ENCODE assay signal across 8 mouse cellular contexts in genomic region chr4:139597286-139598284, GRCm38 (mm10). TPM values are rescaled to one million over a fixed set of nuclear protein-coding genes. Genes with fewer than 3 reads are reported as not detected.
A peak's percentile ranks its signal among the peaks of the same experiment; 100 is the strongest.
DNase-seq lines count a peak whose midpoint lies in the region; ATAC-seq lines count a peak whose summit lies in the region.

No protein-coding gene starts in this region.

- ATAC-seq in heart, embryonic 12.5 days (ENCODE audit: insufficient number of reproducible peaks, low FRiP score) = no peak
- peak; percentile 24 for ATAC-seq in CD4-positive, CD25-positive, alpha-beta regulatory T cell, adult 4 months
- no peak for ATAC-seq in midbrain, embryonic 12.5 days (ENCODE audit: low FRiP score, low read depth)
- no peak for ATAC-seq in frontal cortex, adult (ENCODE audit: low TSS enrichment)

- H3K9me3 ChIP-seq in heart, embryonic 12.5 days (replicated peaks) = no peaks in the 10 kb centered on the region
- H3K9me3 ChIP-seq in hindbrain, embryonic 10.5 days = no peaks in the 10 kb centered on the region
- H3K9me3 ChIP-seq in midbrain, embryonic 12.5 days = no peaks in the 10 kb centered on the region

- peak overlapping the region; percentile 30; the same call in 1 of the 2 replicates for H3K4me3 ChIP-seq in heart, embryonic 12.5 days
- 0 out of 2 replicates have a peak overlapping the region, but pooled peaks have one; percentile 11 for H3K4me3 ChIP-seq in hindbrain, embryonic 10.5 days
- no peak overlapping the region for H3K4me3 ChIP-seq in midbrain, embryonic 12.5 days

- peak overlapping the region; percentile 67 for H3K9ac ChIP-seq in heart, embryonic 12.5 days
- 0 out of 2 replicates have a peak overlapping the region, but pooled peaks have one; percentile 20 for H3K9ac ChIP-seq in midbrain, embryonic 12.5 days (replicated peaks)

- peak overlapping the region; percentile 96 for H3K27ac ChIP-seq in heart, embryonic 12.5 days (ENCODE audit: poor library complexity, severe bottlenecking)
- peak overlapping the region; percentile 86 for H3K27ac ChIP-seq in hindbrain, embryonic 10.5 days
- peak overlapping the region; percentile 76 for H3K27ac ChIP-seq in midbrain, embryonic 12.5 days (replicated peaks)

- H3K36me3 ChIP-seq in heart, embryonic 12.5 days = no peaks in the 10 kb centered on the region
- no peaks in the 10 kb centered on the region for H3K36me3 ChIP-seq in hindbrain, embryonic 10.5 days
- H3K36me3 ChIP-seq in midbrain, embryonic 12.5 days = no peaks in the 10 kb centered on the region

- DNase-seq in heart, adult 8-10 months (ENCODE audit: low spot score) = no peak
- DNase-seq in hindbrain, embryonic 10.5 days (ENCODE audit: low spot score) = no peak
- no peak for DNase-seq in adrenal gland, adult 18-20 months (ENCODE audit: low spot score in 2 of 2)
- no peak for DNase-seq in adipocyte (ENCODE audit: low spot score)

- WGBS in heart, embryonic 12.5 days = 38% methylated on average over 20 of the region's 20 CpGs
- 66% methylated on average over 20 of the region's 20 CpGs for WGBS in hindbrain, embryonic 10.5 days
- WGBS in midbrain, embryonic 12.5 days = 64% methylated on average over 20 of the region's 20 CpGs

- H3K27me3 ChIP-seq in heart, embryonic 12.5 days (replicated peaks) = no peaks in the 10 kb centered on the region
- H3K27me3 ChIP-seq in hindbrain, embryonic 10.5 days (ENCODE audit: insufficient read depth, poor library complexity, severe bottlenecking) = no peaks in the 10 kb centered on the region; the same call in 1 of the 2 replicates
- peaks cover 8% of the 10 kb centered on the region; the same call in 1 of the 2 replicates for H3K27me3 ChIP-seq in midbrain, embryonic 12.5 days

- peak overlapping the region; percentile 67 for H3K4me2 ChIP-seq in heart, embryonic 12.5 days
- no peak overlapping the region for H3K4me2 ChIP-seq in midbrain, embryonic 12.5 days (replicated peaks)

- H3K4me1 ChIP-seq in heart, embryonic 12.5 days (replicated peaks) = peaks cover 89% of the 10 kb centered on the region
- H3K4me1 ChIP-seq in hindbrain, embryonic 10.5 days (replicated peaks) = peaks cover 96% of the 10 kb centered on the region
- H3K4me1 ChIP-seq in midbrain, embryonic 12.5 days = peaks cover 51% of the 10 kb centered on the region

RNA-seq across cellular contexts. Expression of gene Gm21969, which starts 5.4 kb away (rescaled TPM):
- polyA plus RNA-seq in heart, embryonic 12.5 days (2016; fragmentation: Nextera tagmentation; extraction: Ambion mirVana) = not detected in 2 replicates
- total RNA-seq in heart, adult 8-10 months (2022) = not detected
- polyA plus RNA-seq in CD4-positive, CD25-positive, alpha-beta regulatory T cell, adult 4 months (2017; shearing (Covaris generic)) = not detected
- polyA plus RNA-seq in hindbrain, embryonic 10.5 days (2016; fragmentation: Nextera tagmentation; extraction: Ambion mirVana) = not detected in 2 replicates
- polyA plus RNA-seq in midbrain, embryonic 12.5 days (2016; fragmentation: Nextera tagmentation; extraction: Ambion mirVana) = not detected in 2 replicates
- not detected for total RNA-seq in adrenal gland, adult 18-20 months (2021)

RNA-seq across cellular contexts. Expression of gene Aldh4a1, which starts 25.1 kb away (rescaled TPM):
- 22.7 and 23.2 TPM in 2 replicates for polyA plus RNA-seq in heart, embryonic 12.5 days (2016; fragmentation: Nextera tagmentation; extraction: Ambion mirVana)
- total RNA-seq in heart, adult 8-10 months (2022) = 100 to 1,000 TPM in 2 of 4 experiments, 10 to 100 TPM in 2; 96.8 to 104 (median 101) TPM
- 10 to 100 TPM; 11.0 to 22.4 TPM for polyA plus RNA-seq in CD4-positive, CD25-positive, alpha-beta regulatory T cell, adult 4 months (2017; shearing (Covaris generic))
- 22.5 and 26.3 TPM in 2 replicates for polyA plus RNA-seq in hindbrain, embryonic 10.5 days (2016; fragmentation: Nextera tagmentation; extraction: Ambion mirVana)
- 17.5 and 19.6 TPM in 2 replicates for polyA plus RNA-seq in midbrain, embryonic 12.5 days (2016; fragmentation: Nextera tagmentation; extraction: Ambion mirVana)
- total RNA-seq in adrenal gland, adult 18-20 months (2021) = 100 to 1,000 TPM in 1 of 2 experiments, 10 to 100 TPM in 1; 65.2 to 141 TPM

RNA-seq across cellular contexts. Expression of gene Tas1r2, which starts 55.8 kb away (rescaled TPM):
- polyA plus RNA-seq in heart, embryonic 12.5 days (2016; fragmentation: Nextera tagmentation; extraction: Ambion mirVana) = 0.05 TPM in 1 of 2 replicates, not detected in the other
- not detected for total RNA-seq in heart, adult 8-10 months (2022)
- polyA plus RNA-seq in CD4-positive, CD25-positive, alpha-beta regulatory T cell, adult 4 months (2017; shearing (Covaris generic)) = not detected
- polyA plus RNA-seq in hindbrain, embryonic 10.5 days (2016; fragmentation: Nextera tagmentation; extraction: Ambion mirVana) = not detected in 2 replicates
- not detected in 2 replicates for polyA plus RNA-seq in midbrain, embryonic 12.5 days (2016; fragmentation: Nextera tagmentation; extraction: Ambion mirVana)
- not detected for total RNA-seq in adrenal gland, adult 18-20 months (2021)
